Mouse (Mus musculus): ENCODE measurements around the gene Sf3b5.

GRCm38 (mm10) chr10:12993411-12994039 is 11.6 kb upstream of the Sf3b5 start:
- TF ChIP-seq POLR2A (IDR thresholded peaks at IDR 0.05; ENCODE audit: borderline replicate concordance, control insufficient read depth, low read depth, low read length), result no peak
- TF ChIP-seq CTCF (IDR thresholded peaks at IDR 0.05; ENCODE audit: control insufficient read depth, insufficient read depth, low read length), result no peak

Measured in bone marrow, adult 2 months (tissue).